Mouse (Mus musculus): ENCODE results near the gene Uvrag. TPM values are rescaled to one million over a fixed set of nuclear protein-coding genes. Genes with fewer than 3 reads are reported as not detected.

Gene Uvrag
- polyA plus RNA-seq, 1 experiment from 2014 or later = 16.5 TPM

- Histone ChIP-seq H3K36me3 (no peaks in the 10 kb centered on the region), H3K4me1 (peaks cover 40% of the 10 kb centered on the region), H3K4me2 (no peak overlapping the region), H3K9ac (no peak overlapping the region), H3K9me3 (no peaks in the 10 kb centered on the region), H3K27ac (no peak overlapping the region), H3K4me3 (no peak overlapping the region), H3K27me3 (no peaks in the 10 kb centered on the region)
- WGBS = 91% methylated on average over 2 of the region's 2 CpGs
- no peak for ATAC-seq (ENCODE audit: insufficient number of reproducible peaks, insufficient read depth, low FRiP score, low TSS enrichment, low read depth)
Observed at GRCm38 (mm10) chr7:98912953-98913360, 228.0 kb downstream of the Uvrag start.

GRCm38 (mm10) chr7:98911276-98911675 lies 229.7 kb downstream of the Uvrag start:
- no peak for ATAC-seq (ENCODE audit: insufficient number of reproducible peaks, insufficient read depth, low FRiP score, low TSS enrichment, low read depth)
- Histone ChIP-seq H3K9me3 (no peaks in the 10 kb centered on the region), H3K4me1 (peaks cover 36% of the 10 kb centered on the region), H3K27me3 (no peaks in the 10 kb centered on the region), H3K4me3 (no peak overlapping the region), H3K9ac (no peak overlapping the region), H3K36me3 (no peaks in the 10 kb centered on the region), H3K4me2 (no peak overlapping the region), H3K27ac (peak overlapping the region; percentile 78)
- WGBS = 59% methylated on average over 8 of the region's 8 CpGs

- WGBS = 28% methylated on average over 11 of the region's 11 CpGs
- Histone ChIP-seq H3K9me3 (no peaks in the 10 kb centered on the region), H3K4me2 (no peak overlapping the region), H3K4me3 (no peak overlapping the region), H3K27me3 (no peaks in the 10 kb centered on the region), H3K36me3 (no peaks in the 10 kb centered on the region), H3K4me1 (peaks cover 39% of the 10 kb centered on the region), H3K9ac (no peak overlapping the region), H3K27ac (peak overlapping the region; percentile 78)
- ATAC-seq (ENCODE audit: insufficient number of reproducible peaks, insufficient read depth, low FRiP score, low TSS enrichment, low read depth) = no peak
Observed at GRCm38 (mm10) chr7:98910712-98911111, 230.2 kb downstream of the Uvrag start.

- WGBS = 41% methylated on average over 11 of the region's 11 CpGs
- Histone ChIP-seq H3K9me3 (no peaks in the 10 kb centered on the region), H3K4me1 (peaks cover 45% of the 10 kb centered on the region), H3K4me3 (no peak overlapping the region), H3K36me3 (no peaks in the 10 kb centered on the region), H3K27ac (peak overlapping the region; percentile 78), H3K9ac (no peak overlapping the region; the same call in 1 of the 2 replicates), H3K4me2 (peak overlapping the region; percentile 35), H3K27me3 (no peaks in the 10 kb centered on the region)
- no peak for ATAC-seq (ENCODE audit: insufficient number of reproducible peaks, insufficient read depth, low FRiP score, low TSS enrichment, low read depth)
Observed at GRCm38 (mm10) chr7:98910164-98910563, 230.8 kb downstream of the Uvrag start.

GRCm38 (mm10) chr7:98907476-98907875 lies 233.5 kb downstream of the Uvrag start:
- Histone ChIP-seq H3K9ac (no peak overlapping the region), H3K4me3 (no peak overlapping the region), H3K4me2 (no peak overlapping the region), H3K36me3 (no peaks in the 10 kb centered on the region), H3K9me3 (no peaks in the 10 kb centered on the region), H3K4me1 (peaks cover 59% of the 10 kb centered on the region), H3K27ac (no peak overlapping the region), H3K27me3 (no peaks in the 10 kb centered on the region)
- ATAC-seq (ENCODE audit: insufficient number of reproducible peaks, insufficient read depth, low FRiP score, low TSS enrichment, low read depth) = no peak
- WGBS = 38% methylated on average over 4 of the region's 4 CpGs

GRCm38 (mm10) chr7:98904659-98905362 lies 236.1 kb downstream of the Uvrag start:
- Histone ChIP-seq H3K36me3 (no peaks in the 10 kb centered on the region), H3K4me3 (no peak overlapping the region), H3K4me1 (peaks cover 49% of the 10 kb centered on the region), H3K4me2 (no peak overlapping the region), H3K9me3 (peaks cover 4% of the 10 kb centered on the region; the same call in 1 of the 2 replicates), H3K9ac (no peak overlapping the region), H3K27ac (peak overlapping the region; percentile 19; the same call in 1 of the 2 replicates), H3K27me3 (no peaks in the 10 kb centered on the region)
- ATAC-seq (ENCODE audit: insufficient number of reproducible peaks, insufficient read depth, low FRiP score, low TSS enrichment, low read depth) = no peak
- 55% methylated on average over 21 of the region's 21 CpGs for WGBS

- Histone ChIP-seq H3K9me3 (peaks cover 4% of the 10 kb centered on the region; the same call in 1 of the 2 replicates), H3K36me3 (no peaks in the 10 kb centered on the region), H3K27me3 (no peaks in the 10 kb centered on the region), H3K4me1 (peaks cover 49% of the 10 kb centered on the region), H3K4me3 (no peak overlapping the region), H3K27ac (no peak overlapping the region), H3K4me2 (no peak overlapping the region), H3K9ac (no peak overlapping the region)
- WGBS = 39% methylated on average over 5 of the region's 5 CpGs
- ATAC-seq (ENCODE audit: insufficient number of reproducible peaks, insufficient read depth, low FRiP score, low TSS enrichment, low read depth) = no peak
Observed at GRCm38 (mm10) chr7:98903884-98904283, 237.1 kb downstream of the Uvrag start.

- H3K4me3 ChIP-seq = no peak overlapping the region
- no peak overlapping the region for H3K4me2 ChIP-seq
- H3K27me3 ChIP-seq = no peaks in the 10 kb centered on the region
- no peak overlapping the region for H3K9ac ChIP-seq
- peaks cover 4% of the 10 kb centered on the region; the same call in 1 of the 2 replicates for H3K9me3 ChIP-seq
- H3K4me1 ChIP-seq = peaks cover 61% of the 10 kb centered on the region
- no peak for ATAC-seq (ENCODE audit: insufficient number of reproducible peaks, insufficient read depth, low FRiP score, low TSS enrichment, low read depth)
- H3K27ac ChIP-seq = no peak overlapping the region
- no peaks in the 10 kb centered on the region for H3K36me3 ChIP-seq
- 93% methylated on average over 1 of the region's 1 CpGs for WGBS
Observed at GRCm38 (mm10) chr7:98901120-98901519, 239.8 kb downstream of the Uvrag start.

- Histone ChIP-seq H3K9me3 (peaks cover 4% of the 10 kb centered on the region; the same call in 1 of the 2 replicates), H3K36me3 (no peaks in the 10 kb centered on the region), H3K27ac (peak overlapping the region; percentile 44; the same call in 1 of the 2 replicates), H3K4me3 (no peak overlapping the region), H3K9ac (no peak overlapping the region), H3K27me3 (no peaks in the 10 kb centered on the region), H3K4me1 (peaks cover 61% of the 10 kb centered on the region), H3K4me2 (no peak overlapping the region)
- WGBS = 49% methylated on average over 4 of the region's 4 CpGs
- ATAC-seq (ENCODE audit: insufficient number of reproducible peaks, insufficient read depth, low FRiP score, low TSS enrichment, low read depth) = 0 out of 2 replicates have a peak, but pooled peaks have one; percentile 56
Observed at GRCm38 (mm10) chr7:98899815-98900214, 241.1 kb downstream of the Uvrag start.

GRCm38 (mm10) chr7:98897323-98897722 lies 243.6 kb downstream of the Uvrag start:
- Histone ChIP-seq H3K4me1 (peaks cover 48% of the 10 kb centered on the region), H3K36me3 (no peaks in the 10 kb centered on the region), H3K27me3 (no peaks in the 10 kb centered on the region), H3K4me3 (no peak overlapping the region), H3K9me3 (peaks cover 4% of the 10 kb centered on the region; the same call in 1 of the 2 replicates), H3K9ac (no peak overlapping the region), H3K27ac (no peak overlapping the region), H3K4me2 (no peak overlapping the region)
- WGBS = 92% methylated on average over 8 of the region's 8 CpGs
- no peak for ATAC-seq (ENCODE audit: insufficient number of reproducible peaks, insufficient read depth, low FRiP score, low TSS enrichment, low read depth)

GRCm38 (mm10) chr7:98895501-98896095 lies 245.3 kb downstream of the Uvrag start:
- 24% methylated on average over 10 of the region's 10 CpGs for WGBS
- ATAC-seq (ENCODE audit: insufficient number of reproducible peaks, insufficient read depth, low FRiP score, low TSS enrichment, low read depth) = no peak

GRCm38 (mm10) chr7:98894768-98895167 lies 246.2 kb downstream of the Uvrag start:
- no peaks in the 10 kb centered on the region for H3K36me3 ChIP-seq
- no peak overlapping the region for H3K4me2 ChIP-seq
- H3K9me3 ChIP-seq = no peaks in the 10 kb centered on the region
- WGBS = 42% methylated on average over 5 of the region's 5 CpGs
- no peaks in the 10 kb centered on the region for H3K27me3 ChIP-seq
- no peak overlapping the region for H3K9ac ChIP-seq
- no peak for ATAC-seq (ENCODE audit: insufficient number of reproducible peaks, insufficient read depth, low FRiP score, low TSS enrichment, low read depth)
- no peak overlapping the region for H3K27ac ChIP-seq
- peaks cover 48% of the 10 kb centered on the region for H3K4me1 ChIP-seq
- no peak overlapping the region for H3K4me3 ChIP-seq

More at GRCm38 (mm10) chr7:98895501-98896095, 245.3 kb downstream of the Uvrag start:
- Histone ChIP-seq H3K4me1 (peaks cover 54% of the 10 kb centered on the region), H3K27me3 (no peaks in the 10 kb centered on the region), H3K4me3 (no peak overlapping the region), H3K36me3 (no peaks in the 10 kb centered on the region), H3K4me2 (no peak overlapping the region), H3K9me3 (no peaks in the 10 kb centered on the region), H3K9ac (no peak overlapping the region), H3K27ac (peak overlapping the region; percentile 66; the same call in 1 of the 2 replicates)

Data from embryonic facial prominence, embryonic 13.5 days (tissue).